Mouse (Mus musculus): Measurements from ENCODE around the gene Fxyd7. TPM values are rescaled to one million over a fixed set of nuclear protein-coding genes. Genes with fewer than 3 reads are reported as not detected.

Gene Fxyd7
- polyA plus RNA-seq, 1 experiment = 1.0 TPM

DNA sequence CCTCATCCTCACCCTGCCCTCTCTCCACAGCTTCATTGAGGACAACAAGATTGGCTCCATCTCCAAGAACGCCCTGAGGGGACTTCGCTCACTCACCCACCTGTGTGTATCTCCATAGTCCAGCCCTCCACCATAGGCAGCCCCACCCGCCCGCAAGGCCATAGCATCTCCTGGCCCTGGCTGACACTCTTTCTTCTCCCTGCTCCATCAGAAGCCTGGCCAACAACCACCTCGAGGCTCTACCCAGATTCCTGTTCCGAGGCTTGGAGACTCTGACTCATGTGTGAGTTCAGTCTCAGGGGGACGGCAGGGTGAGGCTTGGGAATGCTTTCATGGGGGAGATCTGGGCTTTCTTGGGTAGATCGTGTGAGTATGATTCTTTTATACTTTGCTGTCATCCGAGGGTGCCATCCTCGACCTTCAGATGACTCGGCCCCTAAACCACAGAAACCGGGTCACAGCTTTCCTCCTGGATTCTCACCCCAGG lies 11.8 kb upstream of the Fxyd7 start:
- Histone ChIP-seq H3K27me3 (replicated peaks) (peaks cover 64% of the 10 kb centered on the region), H3K4me3 (replicated peaks) (no peak overlapping the region), H3K4me1 (peaks cover 10% of the 10 kb centered on the region), H3K36me3 (replicated peaks; ENCODE audit: low read length) (no peaks in the 10 kb centered on the region), H3K9me3 (no peaks in the 10 kb centered on the region)
- TF ChIP-seq GATA1 (IDR thresholded peaks at IDR 0.05; ENCODE audit: borderline replicate concordance, low read length) = no peak
- TF ChIP-seq FLI1 (IDR thresholded peaks at IDR 0.05; ENCODE audit: low read length) = no peak

GRCm38 (mm10) chr7:31060621-31061010 lies 9.3 kb upstream of the Fxyd7 start:
- H3K9me3 ChIP-seq = no peaks in the 10 kb centered on the region
- no peaks in the 10 kb centered on the region for H3K36me3 ChIP-seq (replicated peaks; ENCODE audit: low read length)

DNA sequence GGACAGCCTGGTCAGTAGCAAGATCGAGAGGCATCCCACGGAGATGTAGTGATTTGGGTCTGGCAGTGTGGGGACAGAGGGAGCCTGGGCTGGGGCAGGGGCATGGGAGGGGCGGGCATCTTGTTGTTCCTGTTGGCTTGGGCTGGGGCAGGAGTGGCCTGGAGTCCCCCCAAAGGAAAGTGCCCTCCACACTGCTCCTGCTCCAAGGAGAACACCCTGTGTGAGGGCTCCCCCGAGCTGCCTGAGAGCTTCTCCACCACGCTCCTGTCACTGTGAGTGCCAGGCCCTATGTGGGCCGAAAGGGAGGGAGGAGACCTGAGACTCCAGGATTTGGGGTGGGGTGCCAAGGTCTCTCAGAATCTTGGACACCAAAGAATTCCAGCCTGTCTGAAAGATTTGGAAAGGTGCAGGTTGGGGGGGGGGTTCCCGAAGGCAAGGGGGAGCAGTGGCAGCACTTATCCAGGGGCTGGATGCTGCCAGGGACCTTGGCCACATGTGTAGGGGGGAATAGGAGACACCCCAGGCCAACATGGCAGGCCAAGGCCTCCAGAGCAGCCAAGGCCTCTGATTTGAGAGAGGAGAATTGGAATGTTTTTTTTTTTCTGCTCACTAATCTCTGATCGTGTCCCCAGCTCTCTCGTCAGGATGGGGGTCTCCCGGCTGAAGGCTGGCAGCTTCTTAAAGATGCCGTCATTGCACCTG lies 8.8 kb upstream of the Fxyd7 start:
- Histone ChIP-seq H3K36me3 (replicated peaks; ENCODE audit: low read length) (no peaks in the 10 kb centered on the region), H3K4me3 (replicated peaks) (no peak overlapping the region), H3K9me3 (no peaks in the 10 kb centered on the region), H3K27me3 (replicated peaks) (peaks cover 66% of the 10 kb centered on the region), H3K4me1 (peaks cover 11% of the 10 kb centered on the region)
- TF ChIP-seq GATA1 (IDR thresholded peaks at IDR 0.05; ENCODE audit: borderline replicate concordance, low read length) (no peak), FLI1 (IDR thresholded peaks at IDR 0.05; ENCODE audit: low read length) (no peak)

More at GRCm38 (mm10) chr7:31060621-31061010, 9.3 kb upstream of the Fxyd7 start:
- Histone ChIP-seq H3K27me3 (replicated peaks) (peaks cover 65% of the 10 kb centered on the region), H3K4me3 (replicated peaks) (peak overlapping the region; percentile 26), H3K4me1 (peaks cover 6% of the 10 kb centered on the region)
- TF ChIP-seq GATA1 (IDR thresholded peaks at IDR 0.05; ENCODE audit: borderline replicate concordance, low read length) = no peak
- no peak for TF ChIP-seq FLI1 (IDR thresholded peaks at IDR 0.05; ENCODE audit: low read length)

DNA sequence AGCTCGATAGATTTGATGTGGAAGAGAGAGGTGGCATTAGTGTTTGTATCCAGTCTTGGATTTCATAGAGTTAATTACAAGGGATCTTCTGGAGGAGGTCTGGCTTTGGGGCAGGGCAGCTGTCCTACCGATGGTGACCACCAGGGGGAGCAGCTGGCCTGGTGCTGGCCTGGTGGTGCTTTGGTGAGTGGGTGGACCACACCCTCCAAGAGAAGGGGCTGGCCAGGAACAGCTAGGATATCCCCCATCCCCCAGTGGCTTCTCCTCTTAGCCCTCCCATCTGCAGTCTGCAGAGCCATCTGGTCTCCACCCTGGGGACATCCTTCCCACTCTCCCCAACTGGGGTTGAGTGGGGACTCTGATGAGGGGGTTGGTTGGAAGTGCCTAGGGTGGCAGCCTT lies 7.8 kb upstream of the Fxyd7 start, which contains the start of gene Lgi4:
Lgi4 (plus strand) TSS at position 235 of the 400 bp plus-strand sequence.
- Histone ChIP-seq H3K4me1 (peaks cover 18% of the 10 kb centered on the region), H3K4me3 (replicated peaks) (no peak within 1 kb of the TSS), H3K36me3 (replicated peaks; ENCODE audit: low read length) (no peaks in the 10 kb centered on the region), H3K27me3 (replicated peaks) (peaks cover 68% of the 10 kb centered on the region), H3K9me3 (no peaks in the 10 kb centered on the region)
- TF ChIP-seq FLI1 (IDR thresholded peaks at IDR 0.05; ENCODE audit: low read length) (no peak), GATA1 (IDR thresholded peaks at IDR 0.05; ENCODE audit: borderline replicate concordance, low read length) (no peak)

GRCm38 (mm10) chr7:31058211-31058610 lies 6.9 kb upstream of the Fxyd7 start:
- Histone ChIP-seq H3K4me1 (peaks cover 21% of the 10 kb centered on the region), H3K4me3 (replicated peaks) (no peak overlapping the region), H3K9me3 (no peaks in the 10 kb centered on the region), H3K27me3 (replicated peaks) (peaks cover 68% of the 10 kb centered on the region), H3K36me3 (replicated peaks; ENCODE audit: low read length) (no peaks in the 10 kb centered on the region)
- TF ChIP-seq GATA1 (IDR thresholded peaks at IDR 0.05; ENCODE audit: borderline replicate concordance, low read length) (no peak), FLI1 (IDR thresholded peaks at IDR 0.05; ENCODE audit: low read length) (no peak)

DNA sequence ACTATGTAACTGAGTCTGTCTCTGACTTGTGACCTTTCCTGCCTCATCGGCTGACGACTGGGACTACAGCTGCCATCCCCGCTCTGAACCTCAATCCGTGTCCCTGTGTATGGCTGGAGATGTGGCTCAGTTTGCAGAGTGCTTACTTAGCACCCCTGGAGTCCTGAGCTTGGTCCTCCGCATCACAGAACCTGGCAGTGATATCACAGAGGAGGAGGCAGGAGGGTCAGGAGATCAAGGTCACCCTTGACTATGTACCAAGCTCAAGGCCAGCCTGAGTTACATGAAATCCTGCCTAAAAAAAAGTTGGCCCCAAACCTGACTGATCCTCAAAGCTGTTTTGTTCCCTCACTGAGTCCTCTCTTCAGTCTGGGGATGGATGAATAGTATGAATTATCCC lies 6.5 kb upstream of the Fxyd7 start:
- TF ChIP-seq FLI1 (IDR thresholded peaks at IDR 0.05; ENCODE audit: low read length) (no peak), GATA1 (IDR thresholded peaks at IDR 0.05; ENCODE audit: borderline replicate concordance, low read length) (no peak)
- Histone ChIP-seq H3K4me1 (peaks cover 25% of the 10 kb centered on the region), H3K36me3 (replicated peaks; ENCODE audit: low read length) (no peaks in the 10 kb centered on the region), H3K27me3 (replicated peaks) (peaks cover 68% of the 10 kb centered on the region), H3K9me3 (no peaks in the 10 kb centered on the region), H3K4me3 (replicated peaks) (no peak overlapping the region)

DNA sequence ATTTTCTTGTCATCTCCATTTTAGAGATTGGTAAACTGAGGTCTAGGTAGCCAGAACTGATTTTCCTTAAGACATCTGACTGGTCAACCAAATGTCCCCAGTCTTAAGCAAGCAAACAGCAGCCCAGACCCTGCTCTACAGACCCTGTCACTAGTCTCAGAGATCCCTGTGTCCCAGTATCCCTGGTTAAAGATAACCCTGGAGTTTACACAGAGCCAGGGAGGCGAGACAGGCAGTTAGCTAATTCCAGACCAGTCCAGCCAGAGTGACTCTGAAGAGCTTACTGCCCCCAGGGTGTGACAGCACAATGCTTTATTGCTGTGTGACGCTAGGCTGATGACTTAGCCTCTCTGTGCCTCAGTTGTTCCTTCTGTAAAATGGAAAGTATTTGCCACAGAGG lies 5.8 kb upstream of the Fxyd7 start, which contains the start of gene Fxyd1:
Fxyd1 (minus strand) TSS at position 129 of the 400 bp plus-strand sequence.
- Histone ChIP-seq H3K36me3 (replicated peaks; ENCODE audit: low read length) (no peaks in the 10 kb centered on the region), H3K4me1 (peaks cover 32% of the 10 kb centered on the region), H3K27me3 (replicated peaks) (peaks cover 71% of the 10 kb centered on the region), H3K9me3 (no peaks in the 10 kb centered on the region), H3K4me3 (replicated peaks) (no peak within 1 kb of the TSS)
- TF ChIP-seq FLI1 (IDR thresholded peaks at IDR 0.05; ENCODE audit: low read length) = no peak
- no peak for TF ChIP-seq GATA1 (IDR thresholded peaks at IDR 0.05; ENCODE audit: borderline replicate concordance, low read length)

DNA sequence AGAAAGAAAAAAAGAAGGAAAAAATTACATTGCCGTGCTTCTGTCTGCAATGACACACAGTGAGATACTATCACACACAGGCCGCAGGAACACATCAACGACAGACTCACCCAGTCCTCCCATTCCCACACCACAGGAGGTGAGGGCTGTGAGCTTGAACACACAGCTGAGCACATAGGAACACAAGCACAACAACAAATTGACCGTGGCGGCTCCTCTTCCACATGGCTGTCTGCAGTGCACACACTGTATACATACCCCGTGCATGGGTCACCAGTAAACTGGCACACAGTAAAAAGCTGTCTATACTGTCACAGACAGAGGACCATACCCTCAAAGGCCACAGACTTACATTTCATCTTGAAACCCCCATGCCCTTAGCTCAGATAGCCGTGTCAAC lies 5.2 kb upstream of the Fxyd7 start:
- Histone ChIP-seq H3K4me3 (replicated peaks) (no peak overlapping the region), H3K9me3 (no peaks in the 10 kb centered on the region), H3K27me3 (replicated peaks) (peaks cover 74% of the 10 kb centered on the region), H3K4me1 (peaks cover 38% of the 10 kb centered on the region), H3K36me3 (replicated peaks; ENCODE audit: low read length) (no peaks in the 10 kb centered on the region)
- TF ChIP-seq GATA1 (IDR thresholded peaks at IDR 0.05; ENCODE audit: borderline replicate concordance, low read length) (no peak), FLI1 (IDR thresholded peaks at IDR 0.05; ENCODE audit: low read length) (no peak)

GRCm38 (mm10) chr7:31055883-31056282 lies 4.6 kb upstream of the Fxyd7 start:
- H3K36me3 ChIP-seq (replicated peaks; ENCODE audit: low read length) = no peaks in the 10 kb centered on the region
- H3K9me3 ChIP-seq = no peaks in the 10 kb centered on the region
- TF ChIP-seq GATA1 (IDR thresholded peaks at IDR 0.05; ENCODE audit: borderline replicate concordance, low read length) (no peak), FLI1 (IDR thresholded peaks at IDR 0.05; ENCODE audit: low read length) (no peak)
- peaks cover 77% of the 10 kb centered on the region for H3K27me3 ChIP-seq (replicated peaks)
- peaks cover 44% of the 10 kb centered on the region for H3K4me1 ChIP-seq
- H3K4me3 ChIP-seq (replicated peaks) = no peak overlapping the region

- Histone ChIP-seq H3K36me3 (replicated peaks; ENCODE audit: low read length) (no peaks in the 10 kb centered on the region), H3K4me1 (peaks cover 49% of the 10 kb centered on the region), H3K27me3 (replicated peaks) (peaks cover 77% of the 10 kb centered on the region), H3K4me3 (replicated peaks) (no peak overlapping the region), H3K9me3 (no peaks in the 10 kb centered on the region)
- TF ChIP-seq FLI1 (IDR thresholded peaks at IDR 0.05; ENCODE audit: low read length) (no peak), GATA1 (IDR thresholded peaks at IDR 0.05; ENCODE audit: borderline replicate concordance, low read length) (no peak)
Observed at GRCm38 (mm10) chr7:31055354-31055824, 4.1 kb upstream of the Fxyd7 start.
